In genomic region chr5:118721416-118721815, GRCm38 (mm10) we compare ENCODE assay signal across 21 mouse cellular contexts.
DNase-seq lines count a peak whose midpoint lies in the region; ATAC-seq and TF ChIP-seq lines count a peak whose summit lies in the region.
"Had no signal": no experiment of that assay in that cellular context is flagged by ENCODE, and none has a peak within 500 bp of the region (broad histone marks: within the 10 kb centered on the region; RNA-seq: fewer than 3 reads in every experiment).

No protein-coding gene starts in this region.

- no peak for TF ChIP-seq EP300 in lung, postnatal 0 days (IDR thresholded peaks at IDR 0.05)

- no peak overlapping the region for H3K4me3 ChIP-seq in lung, postnatal 0 days (ENCODE audit: low read depth, low read length)
- H3K4me3 ChIP-seq: embryonic facial prominence, embryonic 12.5 days; heart, adult 2 months; heart, embryonic 15.5 days; hindbrain, embryonic 10.5 days had no signal

- no peaks in the 10 kb centered on the region; the same call in 1 of the 2 replicates for H3K36me3 ChIP-seq in lung, postnatal 0 days (ENCODE audit: insufficient read depth, low read length)
- H3K36me3 ChIP-seq in splenic B cell, adult 2 months (ENCODE audit: control insufficient read depth, insufficient read depth, low read length, poor library complexity, severe bottlenecking): peaks cover 2% of the 10 kb centered on the region

- H3K4me1 ChIP-seq in lung, postnatal 0 days (ENCODE audit: insufficient read depth, low read depth, low read length): peaks cover 9% of the 10 kb centered on the region; the same call in 1 of the 2 replicates

- H3K9me3 ChIP-seq in lung, postnatal 0 days (ENCODE audit: low read length): no peaks in the 10 kb centered on the region
- H3K9me3 ChIP-seq: embryonic facial prominence, embryonic 12.5 days; heart, embryonic 15.5 days; hindbrain, embryonic 10.5 days had no signal

- no peaks in the 10 kb centered on the region for H3K27me3 ChIP-seq in lung, postnatal 0 days (replicated peaks; ENCODE audit: insufficient read depth, low read length)
- no peaks in the 10 kb centered on the region for H3K27me3 ChIP-seq in splenic B cell, adult 2 months (ENCODE audit: control insufficient read depth, insufficient read depth, low read length, poor library complexity, severe bottlenecking)
- H3K27me3 ChIP-seq: embryonic facial prominence, embryonic 12.5 days; heart, embryonic 15.5 days; Patski had no signal

- no peak overlapping the region for H3K4me2 ChIP-seq in lung, postnatal 0 days (replicated peaks; ENCODE audit: low read depth, low read length)
- H3K4me2 ChIP-seq: embryonic facial prominence, embryonic 12.5 days; heart, embryonic 11.5 days; heart, embryonic 15.5 days; hindbrain, embryonic 14.5 days had no signal

- DNase-seq in lung, postnatal 0 days (ENCODE audit: low spot score): no peak
- no peak for DNase-seq in lung, postnatal 4 days
- DNase-seq in A20 (ENCODE audit: low read depth, low spot score): peak; percentile 63
- DNase-seq in B cell, adult 2 months: peak; percentile 24 to 29
- DNase-seq in splenic B cell, adult 2 months (ENCODE audit: low read depth, low spot score): peak; percentile 56
- no peak for DNase-seq in layer of hippocampus, postnatal 10 days (ENCODE audit: low spot score in 2 of 2)
- DNase-seq: adrenal gland, postnatal 14 days; cerebellum, adult 11-12 months; cerebellum, adult 9-10 months; cerebellum, postnatal 25 days; forebrain, postnatal 0 days; gastrocnemius, postnatal 14 days; heart, adult 2 months; heart, postnatal 14 days had no signal

- H3K9ac ChIP-seq in lung, postnatal 0 days (replicated peaks; ENCODE audit: low read depth): no peak overlapping the region
- H3K9ac ChIP-seq: embryonic facial prominence, embryonic 12.5 days; forebrain, postnatal 0 days; heart, embryonic 15.5 days; hindbrain, embryonic 14.5 days had no signal

- peak; percentile 20; the same call in 1 of the 2 replicates for ATAC-seq in lung, postnatal 0 days
- ATAC-seq: activated CD4-positive, CD25-positive, alpha-beta regulatory T cell, adult 4 months; forebrain, postnatal 0 days; Patski had no signal

- H3K27ac ChIP-seq in lung, postnatal 0 days (ENCODE audit: low read length): no peak overlapping the region
- H3K27ac ChIP-seq: embryonic facial prominence, embryonic 12.5 days; heart, adult 2 months; heart, embryonic 15.5 days; hindbrain, embryonic 10.5 days; hindbrain, embryonic 14.5 days had no signal

- 62% methylated on average over 12 of the region's 12 CpGs for WGBS in lung, postnatal 0 days

- TF ChIP-seq CTCF in lung, postnatal 0 days (IDR thresholded peaks at IDR 0.05): no peak

Comparison
In these comparisons a context has a peak if more than half of its experiments do, and no peak if none do; other contexts are left out.
1. DNase-seq: peak in A20 (single experiment), B cell, adult 2 months (2 of 2) and splenic B cell, adult 2 months (single experiment); none in lung, postnatal 0 days (single experiment), lung, postnatal 4 days (0 of 2) and layer of hippocampus, postnatal 10 days (0 of 2).